In genomic region chr11:76446251-76446650, GRCm38 (mm10) we compare ENCODE assay signal across 9 mouse cellular contexts. TPM values are rescaled to one million over a fixed set of nuclear protein-coding genes. Genes with fewer than 3 reads are reported as not detected.
DNase-seq lines count a peak whose midpoint lies in the region; ATAC-seq and TF ChIP-seq lines count a peak whose summit lies in the region.
"Had no signal": no experiment of that assay in that cellular context is flagged by ENCODE, and none has a peak within 500 bp of the region (broad histone marks: within the 10 kb centered on the region; RNA-seq: fewer than 3 reads in every experiment).

No protein-coding gene starts in this region.

- H3K9ac ChIP-seq in liver, embryonic 12.5 days: no peak overlapping the region

- ATAC-seq in liver, embryonic 12.5 days: peak; percentile 55; the same call in 1 of the 2 replicates

- TF ChIP-seq CTCF in gastrocnemius, adult 2 months (IDR thresholded peaks at IDR 0.05): no peak
- TF ChIP-seq CTCF in thymus, adult 2 months (IDR thresholded peaks at IDR 0.05; ENCODE audit: borderline replicate concordance, control insufficient read depth, extremely low read depth, insufficient read depth, low read length, poor library complexity): no peak

- H3K36me3 ChIP-seq in embryonic facial prominence, embryonic 10.5 days (replicated peaks): peaks cover 30% of the 10 kb centered on the region
- H3K36me3 ChIP-seq in liver, embryonic 12.5 days: no peaks in the 10 kb centered on the region
- H3K36me3 ChIP-seq in thymus, adult 2 months (ENCODE audit: control insufficient read depth, insufficient read depth, low read length): peaks cover 7% of the 10 kb centered on the region

- 1% methylated on average over 10 of the region's 10 CpGs for WGBS in embryonic facial prominence, embryonic 10.5 days
- 6% methylated on average over 10 of the region's 10 CpGs for WGBS in liver, embryonic 12.5 days (ENCODE audit: insufficient replicate concordance)
- WGBS in thymus, adult 2 months: 62% methylated on average over 10 of the region's 10 CpGs

- no peak for DNase-seq in gastrocnemius, adult 2 months
- DNase-seq in gastrocnemius, postnatal 36 days: no peak
- DNase-seq in A20 (ENCODE audit: low read depth, low spot score): peak; percentile 36
- DNase-seq in embryonic facial prominence, embryonic 10.5 days (ENCODE audit: low spot score): peak; percentile 87
- no peak for DNase-seq in spleen, postnatal 36 days (ENCODE audit: low spot score in 2 of 2)
- DNase-seq in testis, postnatal 10 days (ENCODE audit: low spot score): no peak
- DNase-seq in thymus, adult 2 months: no peak

- no peaks in the 10 kb centered on the region; the same call in 1 of the 2 replicates for H3K27me3 ChIP-seq in embryonic facial prominence, embryonic 10.5 days (replicated peaks; ENCODE audit: low read depth, poor library complexity, severe bottlenecking)
- H3K27me3 ChIP-seq in liver, embryonic 12.5 days (replicated peaks): no peaks in the 10 kb centered on the region
- no peaks in the 10 kb centered on the region for H3K27me3 ChIP-seq in thymus, adult 2 months (ENCODE audit: control insufficient read depth, insufficient read depth, low read length)

- H3K4me1 ChIP-seq in embryonic facial prominence, embryonic 10.5 days: peaks cover 79% of the 10 kb centered on the region
- peaks cover 9% of the 10 kb centered on the region for H3K4me1 ChIP-seq in liver, embryonic 12.5 days
- H3K4me1 ChIP-seq in thymus, adult 2 months (replicated peaks; ENCODE audit: control insufficient read depth, insufficient read depth, low read length): no peaks in the 10 kb centered on the region

- no peak for TF ChIP-seq POLR2A in thymus, adult 2 months (IDR thresholded peaks at IDR 0.05; ENCODE audit: control insufficient read depth, extremely low read depth, insufficient read depth, low read length, poor library complexity)

- H3K4me3 ChIP-seq in gastrocnemius, adult 2 months: no peak overlapping the region
- H3K4me3 ChIP-seq in embryonic facial prominence, embryonic 10.5 days: peak overlapping the region; percentile 2; the same call in 1 of the 2 replicates
- no peak overlapping the region for H3K4me3 ChIP-seq in liver, embryonic 12.5 days
- no peak overlapping the region for H3K4me3 ChIP-seq in thymus, adult 2 months (ENCODE audit: control insufficient read depth, insufficient read depth, low read length)

- intact Hi-C loops in gastrocnemius, adult 2 months (cut with DNase I): no loop called here
- intact Hi-C loops in gastrocnemius, postnatal 36 days (cut with DNase I): no loop called here

- H3K4me2 ChIP-seq in liver, embryonic 12.5 days: peak overlapping the region; percentile 43

- H3K27ac ChIP-seq in gastrocnemius, adult 2 months: 0 out of 2 replicates have a peak overlapping the region, but pooled peaks have one; percentile 36
- H3K27ac ChIP-seq in embryonic facial prominence, embryonic 10.5 days (replicated peaks): peak overlapping the region; percentile 58
- H3K27ac ChIP-seq in liver, embryonic 12.5 days: no peak overlapping the region
- no peak overlapping the region for H3K27ac ChIP-seq in thymus, adult 2 months (ENCODE audit: control insufficient read depth, insufficient read depth, low read length)
- H3K27ac ChIP-seq: macrophage had no signal

- H3K9me3 ChIP-seq in embryonic facial prominence, embryonic 10.5 days: no peaks in the 10 kb centered on the region
- no peaks in the 10 kb centered on the region for H3K9me3 ChIP-seq in liver, embryonic 12.5 days (replicated peaks)

RNA-seq across cellular contexts. Expression of gene Timm22, which starts 39.5 kb away (rescaled TPM):
- total RNA-seq in gastrocnemius, adult 2 months (2021): 10 to 100 TPM; 29.0 to 45.0 TPM
- 10 to 100 TPM; 34.3 to 36.2 TPM for total RNA-seq in gastrocnemius, postnatal 36 days (2021)
- polyA plus RNA-seq in embryonic facial prominence, embryonic 10.5 days (2016; fragmentation: Nextera tagmentation; extraction: Ambion mirVana): 135 and 144 TPM in 2 replicates
- polyA plus RNA-seq in liver, embryonic 12.5 days (2016; fragmentation: Nextera tagmentation; extraction: Ambion mirVana): 59.4 and 63.6 TPM in 2 replicates
- polyA plus RNA-seq in thymus, adult 2 months (2012; rRNA removed): 18.0 and 20.4 TPM in 2 replicates

RNA-seq across cellular contexts. Expression of gene Nxn, which starts 47.3 kb away (rescaled TPM):
- 10 to 100 TPM; 42.0 to 49.3 TPM for total RNA-seq in gastrocnemius, adult 2 months (2021)
- total RNA-seq in gastrocnemius, postnatal 36 days (2021): 10 to 100 TPM; 26.3 to 37.3 TPM
- 41.1 and 42.0 TPM in 2 replicates for polyA plus RNA-seq in embryonic facial prominence, embryonic 10.5 days (2016; fragmentation: Nextera tagmentation; extraction: Ambion mirVana)
- polyA plus RNA-seq in liver, embryonic 12.5 days (2016; fragmentation: Nextera tagmentation; extraction: Ambion mirVana): 6.0 and 6.9 TPM in 2 replicates
- polyA plus RNA-seq in thymus, adult 2 months (2012; rRNA removed): 24.7 and 25.3 TPM in 2 replicates

Comparison
In these comparisons a context has a peak if more than half of its experiments do, and no peak if none do; other contexts are left out.
1. DNase-seq: peak in A20 (single experiment) and embryonic facial prominence, embryonic 10.5 days (single experiment); none in gastrocnemius, adult 2 months (single experiment), gastrocnemius, postnatal 36 days (0 of 2), spleen, postnatal 36 days (0 of 2), testis, postnatal 10 days (single experiment) and thymus, adult 2 months (single experiment).
2. H3K27ac ChIP-seq: peak in gastrocnemius, adult 2 months (single experiment) and embryonic facial prominence, embryonic 10.5 days (single experiment); none in liver, embryonic 12.5 days (single experiment) and thymus, adult 2 months (single experiment).